Mouse (Mus musculus) left cerebral cortex, adult 2 months (tissue): ENCODE measurements around the gene Nfatc2. TPM values are rescaled to one million over a fixed set of nuclear protein-coding genes. Genes with fewer than 3 reads are reported as not detected.

Experiments
- DNase-seq, 2 experiments: peaks; one replicate each; pipeline ENCODE4 v3.0.0; 2021 to 2022; ENCODE audit warnings: low spot score in 2 of 2, mixed read lengths in 1 of 2; ENCODE audit errors: extremely low spot score in 1 of 2
- H3K27ac ChIP-seq: fragments of 200-600 bp; 2 replicates; pipeline ENCODE4 v1.8.1; 2022
- H3K4me3 ChIP-seq: fragments of 200-600 bp; 2 replicates; pipeline ENCODE4 v1.8.1; 2022
- CTCF ChIP-seq: fragments of 200-600 bp; IDR thresholded peaks from 2 replicates; pipeline ENCODE4 v1.8.1; 2022; ENCODE audit warnings: antibody characterized with exemption, mild to moderate bottlenecking, moderate library complexity
- intact Hi-C: fragments of 180-260 bp; cut with DNase I; formaldehyde crosslinking; loops from one replicate; pipeline ENCODE4 v1.15.1; 2025
- total RNA-seq, 2 experiments: library from RNA; stranded (reverse); gene quantifications; 2 replicates each; pipeline ENCODE4 v1.2.3; 2021

Gene Nfatc2
- total RNA-seq, 2 experiments from 2014 or later, result 11.2 to 12.1 TPM

DNA sequence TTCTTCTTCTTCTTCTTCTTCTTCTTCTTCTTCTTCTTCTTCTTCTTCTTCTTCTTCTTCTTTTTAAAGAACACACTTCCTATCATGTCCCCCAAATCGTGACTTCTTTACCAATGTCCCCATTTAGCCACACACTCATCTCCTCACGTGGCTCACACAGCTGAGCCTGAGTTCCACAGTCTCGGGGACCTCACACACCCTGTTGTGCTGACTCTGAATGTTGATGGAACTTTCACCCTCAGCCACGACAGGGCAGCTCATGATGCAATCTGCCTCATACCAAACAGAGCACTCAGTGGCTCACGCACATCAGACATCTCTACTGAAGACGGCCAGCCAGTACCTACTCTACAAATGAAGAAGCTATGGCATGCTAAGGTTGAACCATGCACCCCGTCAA lies 60.2 kb downstream of the Nfatc2 start:
- Histone ChIP-seq H3K27ac (no peak overlapping the region), H3K4me3 (no peak overlapping the region)
- no peak for TF ChIP-seq CTCF
- no peak for DNase-seq
- intact Hi-C loops, result no loop called here

DNA sequence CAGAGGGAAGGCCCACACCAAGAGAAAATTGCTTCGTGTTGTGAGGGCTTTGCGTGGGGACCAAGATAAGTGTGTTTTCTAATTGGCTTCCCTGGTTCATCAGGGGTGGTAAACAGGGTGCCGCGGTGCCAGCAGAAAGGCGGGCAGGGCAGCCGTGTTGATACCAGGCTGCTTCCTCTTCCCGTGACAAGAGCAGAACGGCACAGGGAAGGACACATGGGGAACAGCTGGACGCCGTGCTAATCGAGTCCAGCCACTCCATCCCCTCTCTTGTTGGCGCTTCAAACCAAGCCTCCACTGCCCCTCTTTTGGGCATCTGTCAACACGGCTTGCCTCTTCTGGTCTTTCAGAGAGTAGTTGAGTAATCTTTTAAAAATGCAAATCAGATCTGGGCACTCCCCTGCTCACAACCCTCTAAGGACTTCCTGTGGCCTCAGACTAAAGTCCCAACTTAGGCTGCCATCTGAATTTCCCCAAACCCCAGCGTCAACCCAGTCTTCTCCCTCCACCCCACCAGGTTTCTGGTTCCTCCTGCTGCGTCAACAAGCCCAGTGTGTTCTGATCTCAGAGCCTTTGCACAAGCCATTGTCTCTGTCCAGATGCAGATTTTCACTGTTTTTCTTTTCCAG lies 61.7 kb downstream of the Nfatc2 start:
- H3K27ac ChIP-seq, result no peak overlapping the region
- intact Hi-C loops, result no loop called here
- no peak for DNase-seq
- no peak for TF ChIP-seq CTCF
- no peak overlapping the region for H3K4me3 ChIP-seq

DNA sequence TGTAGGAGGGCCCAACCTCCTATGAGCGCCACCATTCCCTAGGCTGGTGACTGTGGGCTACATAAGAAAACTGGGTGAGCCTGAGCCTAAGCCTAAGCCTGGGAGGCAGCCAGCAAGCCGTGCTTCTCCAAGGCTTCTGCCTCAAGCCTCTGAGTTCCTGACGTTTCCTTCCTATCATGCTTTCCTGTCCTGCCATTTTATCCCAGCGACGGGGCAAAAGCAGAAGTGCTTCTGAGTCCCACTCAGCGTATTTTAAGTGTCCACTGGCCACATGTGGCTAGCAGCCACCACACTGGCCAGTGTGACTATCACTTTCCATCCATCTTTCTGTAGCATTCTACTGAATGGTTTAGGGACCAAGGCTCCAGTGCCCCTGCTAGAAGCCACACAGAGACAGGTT lies 62.4 kb downstream of the Nfatc2 start:
- H3K4me3 ChIP-seq, result no peak overlapping the region
- intact Hi-C loops, result no loop called here
- 0 out of 2 replicates have a peak overlapping the region, but pooled peaks have one; percentile 24 for H3K27ac ChIP-seq
- DNase-seq, result no peak
- TF ChIP-seq CTCF, result no peak

DNA sequence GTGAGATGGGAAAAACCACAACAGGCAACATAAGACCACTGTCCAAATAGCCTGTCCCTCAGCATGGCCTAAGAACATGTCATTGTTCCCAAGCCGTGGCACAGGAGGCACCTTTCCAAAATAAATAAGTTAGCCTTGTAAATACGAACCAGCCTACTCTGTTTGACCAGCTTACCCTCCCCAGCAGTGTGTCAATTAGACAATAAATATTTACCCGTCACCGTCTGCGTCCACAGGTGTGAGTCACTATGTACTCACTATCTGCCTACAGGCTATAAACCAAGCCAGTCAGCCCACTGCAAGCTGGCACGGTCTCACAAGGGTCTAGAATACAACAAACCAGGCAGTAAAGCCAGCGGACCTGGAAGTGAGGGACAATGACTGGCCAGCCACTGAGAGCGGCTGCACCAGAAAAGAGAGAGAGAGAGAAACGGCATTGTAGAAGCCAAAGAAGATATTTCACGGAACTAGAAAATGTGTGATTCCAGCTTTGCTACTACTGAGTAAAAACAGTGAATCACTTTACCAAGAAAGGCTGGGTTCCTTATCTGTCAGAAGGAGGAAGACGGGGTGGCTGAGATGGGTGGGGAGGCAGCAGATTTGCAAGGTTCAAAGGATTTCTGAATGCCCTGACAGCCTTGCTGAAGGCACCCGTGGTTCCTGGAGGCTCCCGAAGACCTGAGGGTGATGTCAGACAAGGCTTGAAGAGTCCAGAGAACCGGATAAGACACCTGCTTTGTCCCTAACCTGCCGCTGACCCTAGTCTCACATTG lies 69.2 kb downstream of the Nfatc2 start:
- TF ChIP-seq CTCF, result no peak
- intact Hi-C loops, result no loop called here

DNA sequence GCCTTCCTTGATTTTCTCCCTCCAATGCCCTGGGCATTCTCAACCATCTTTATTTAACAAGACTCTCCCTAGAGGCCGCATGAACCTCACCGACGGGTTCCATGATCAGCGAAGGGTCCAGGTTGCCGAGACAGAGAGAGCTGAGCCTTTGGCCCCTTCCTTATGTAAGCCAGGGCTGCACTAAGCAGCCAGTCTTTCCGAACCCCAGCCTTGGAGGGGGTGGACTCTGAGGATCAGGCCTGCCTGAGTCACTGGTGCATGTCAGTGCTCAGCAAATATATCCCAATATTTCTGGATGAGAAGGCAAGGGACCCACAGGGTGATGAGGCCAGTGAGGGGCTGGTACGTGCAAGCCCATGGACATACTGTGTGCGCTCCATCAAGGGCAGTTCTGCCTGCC lies 72.9 kb downstream of the Nfatc2 start:
- intact Hi-C loops, result no loop called here
- Histone ChIP-seq H3K27ac (no peak overlapping the region), H3K4me3 (no peak overlapping the region)
- DNase-seq, result no peak
- no peak for TF ChIP-seq CTCF

More for the DNA sequence above, 69.2 kb downstream of the Nfatc2 start:
- no peak overlapping the region for H3K27ac ChIP-seq
- H3K4me3 ChIP-seq, result no peak overlapping the region
- DNase-seq, result no peak

DNA sequence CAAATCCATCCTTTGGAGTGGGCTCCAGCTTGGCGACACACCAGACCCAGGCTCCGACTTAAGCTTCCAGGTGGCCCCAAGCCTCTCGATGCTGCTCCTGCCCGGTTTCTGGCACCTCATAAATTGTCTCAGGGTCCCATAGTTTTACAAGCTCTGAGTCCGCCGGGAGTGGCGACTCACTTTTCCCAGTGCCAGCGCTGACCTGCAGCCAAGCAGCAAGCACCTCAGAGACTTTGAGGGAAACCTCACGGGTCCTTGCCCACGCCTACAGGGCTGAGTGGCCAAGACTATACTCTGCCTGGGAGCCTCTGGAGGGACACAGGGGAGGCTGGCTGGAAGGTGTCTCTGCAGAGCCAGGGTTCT lies 74.0 kb downstream of the Nfatc2 start:
- no peak overlapping the region for H3K4me3 ChIP-seq
- DNase-seq, result no peak
- no peak for TF ChIP-seq CTCF
- no peak overlapping the region for H3K27ac ChIP-seq
- intact Hi-C loops, result no loop called here

DNA sequence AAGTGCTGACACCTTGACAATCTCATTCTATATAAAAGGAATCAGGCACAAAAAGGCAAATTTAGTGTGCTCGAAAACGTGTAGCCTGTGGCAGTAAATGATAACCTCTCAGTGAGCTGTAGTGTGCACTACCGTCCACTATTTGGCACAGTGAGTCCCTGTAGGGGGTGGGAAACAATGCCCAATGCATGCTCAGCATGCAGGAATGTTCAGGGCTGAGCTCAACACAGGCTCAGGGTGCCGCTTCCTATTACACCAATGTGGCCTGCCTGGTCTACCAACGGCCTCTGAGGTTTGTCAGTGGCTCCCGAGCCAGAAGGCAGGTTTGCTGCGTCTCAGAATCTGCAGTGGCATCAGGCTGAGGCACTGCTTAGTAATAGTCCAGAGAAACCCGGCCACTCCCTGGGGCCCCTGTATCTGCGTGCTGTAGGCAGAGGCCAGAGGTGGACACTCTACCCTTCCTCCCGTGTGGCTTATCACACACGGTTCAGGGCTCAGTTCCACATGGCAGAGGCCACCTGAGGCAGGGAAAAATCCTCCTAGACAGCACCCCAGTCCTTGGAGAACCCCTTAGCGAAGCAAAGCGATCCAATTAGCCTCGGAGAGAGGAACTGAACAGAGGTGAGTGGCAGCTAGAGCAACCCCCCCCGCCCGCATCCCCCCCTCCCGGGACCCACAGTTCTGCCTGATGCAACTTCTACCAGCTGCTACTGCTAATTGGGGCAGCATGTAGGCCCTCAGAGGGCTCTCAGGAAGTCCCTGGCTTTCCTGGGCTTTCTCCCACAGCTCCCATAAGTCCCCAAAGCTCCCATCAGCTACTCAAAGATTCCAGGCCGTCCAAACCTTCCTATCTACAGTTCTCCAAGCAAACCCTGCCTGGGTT lies 74.7 kb downstream of the Nfatc2 start:
- TF ChIP-seq CTCF, result no peak
- Histone ChIP-seq H3K27ac (no peak overlapping the region), H3K4me3 (no peak overlapping the region)
- no peak for DNase-seq
- intact Hi-C loops, result no loop called here

DNA sequence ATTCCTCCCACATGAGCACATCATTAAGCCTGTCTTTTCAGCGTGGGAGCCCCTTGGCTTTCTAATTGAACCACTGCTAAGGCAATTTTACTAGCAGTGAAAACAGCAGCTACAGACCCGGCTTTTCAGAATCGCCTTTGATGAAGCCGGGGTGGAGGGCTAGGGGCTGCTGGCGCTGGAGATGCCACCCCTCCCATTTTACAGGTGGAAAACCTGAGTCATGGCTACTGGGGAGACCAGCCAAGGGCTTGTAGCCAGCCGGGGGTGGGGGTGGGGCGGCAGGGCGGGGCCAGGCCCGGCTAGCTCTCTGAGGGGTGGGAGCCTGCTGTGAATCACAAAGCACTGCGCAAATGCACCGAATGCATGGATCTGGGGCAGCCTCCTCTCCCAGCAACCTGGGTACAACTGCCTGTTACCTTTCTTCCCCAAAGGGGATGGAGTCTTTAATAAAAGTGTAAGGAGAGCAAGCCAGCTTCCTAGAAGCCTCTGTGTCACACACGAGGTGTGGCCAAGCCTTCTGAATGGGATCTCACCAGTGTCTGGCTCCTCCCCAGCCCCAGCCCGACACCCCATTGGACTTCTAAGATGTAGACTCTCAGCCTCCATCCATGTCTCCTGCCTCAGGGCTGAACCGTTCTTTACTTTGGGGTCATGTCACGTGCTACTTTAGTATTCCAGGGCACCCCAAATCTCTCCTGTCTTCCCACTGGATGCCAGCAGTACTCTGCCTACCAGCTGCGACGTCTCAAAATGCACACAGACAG lies 75.9 kb downstream of the Nfatc2 start:
- Histone ChIP-seq H3K27ac (no peak overlapping the region), H3K4me3 (peak overlapping the region; percentile 27)
- intact Hi-C loops, result no loop called here

DNA sequence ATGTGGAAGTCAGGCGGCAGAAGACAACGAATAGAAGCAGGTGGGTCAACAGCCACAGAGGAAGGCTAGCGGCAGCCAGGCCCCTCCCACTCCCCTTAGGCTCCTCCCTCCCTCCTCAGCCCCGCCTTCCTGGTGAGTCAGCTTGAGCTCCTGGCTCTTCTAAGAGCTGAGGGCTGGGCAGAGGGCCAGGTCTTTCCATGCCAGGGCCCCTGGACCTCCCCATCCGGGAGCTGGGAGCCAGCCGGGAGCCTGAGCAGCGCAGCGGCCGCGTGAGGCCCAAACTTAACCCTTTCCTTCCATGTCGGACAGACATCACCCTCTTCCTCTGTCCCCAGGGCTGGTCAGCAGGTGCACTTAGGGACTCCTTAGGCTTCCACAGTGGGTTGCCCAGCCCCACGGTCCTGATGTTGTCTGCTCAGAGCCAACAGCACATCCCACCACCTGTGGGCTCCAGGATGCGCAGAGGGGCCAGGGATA lies 76.5 kb downstream of the Nfatc2 start:
- TF ChIP-seq CTCF, result no peak
- Histone ChIP-seq H3K27ac (no peak overlapping the region), H3K4me3 (peak overlapping the region; percentile 27)
- DNase-seq, result peak; percentile 74 to 84
- intact Hi-C loops, result no loop called here

More for the DNA sequence above, 75.9 kb downstream of the Nfatc2 start:
- TF ChIP-seq CTCF, result no peak
- no peak for DNase-seq

DNA sequence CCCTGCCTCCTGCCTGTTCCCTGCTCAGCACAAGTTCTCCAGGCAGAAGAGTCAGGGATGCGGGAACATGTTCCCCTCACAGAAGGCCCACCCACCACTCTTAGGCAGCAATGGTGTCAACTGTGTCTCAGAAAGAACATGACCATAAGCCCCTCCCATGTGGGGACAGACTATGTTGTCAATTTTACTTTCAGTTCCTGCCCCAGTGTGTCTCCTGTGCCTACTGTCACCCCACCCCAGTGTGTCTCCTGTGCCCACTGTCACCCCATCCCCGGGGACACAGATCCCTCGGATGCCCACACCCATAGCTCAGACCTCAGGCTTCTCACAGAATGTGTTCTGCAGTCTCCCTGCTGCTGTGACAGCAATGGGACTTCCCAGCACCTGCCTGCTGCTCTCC lies 79.2 kb downstream of the Nfatc2 start:
- TF ChIP-seq CTCF, result no peak
- intact Hi-C loops, result no loop called here
- no peak for DNase-seq
- Histone ChIP-seq H3K27ac (no peak overlapping the region), H3K4me3 (no peak overlapping the region)

DNA sequence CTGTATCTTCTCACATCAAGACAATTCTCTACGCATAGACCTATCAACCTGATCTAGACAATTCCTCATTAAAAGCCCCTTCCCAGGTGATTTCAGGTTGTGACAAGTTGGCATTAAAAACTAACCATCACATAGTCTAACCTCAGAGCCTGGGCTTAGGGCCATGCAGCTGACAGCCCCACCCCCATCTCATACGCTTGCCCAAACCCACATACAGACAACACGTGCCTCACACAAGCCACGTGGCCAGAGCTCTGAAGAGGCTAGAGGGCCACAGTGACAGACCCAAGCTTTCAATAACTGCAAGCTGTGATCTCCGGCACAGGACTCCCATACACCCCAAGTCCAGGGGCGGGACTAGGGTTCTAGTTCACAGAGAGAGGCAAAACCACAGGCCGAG lies 80.7 kb downstream of the Nfatc2 start:
- no peak for TF ChIP-seq CTCF
- Histone ChIP-seq H3K4me3 (no peak overlapping the region), H3K27ac (no peak overlapping the region)
- no peak for DNase-seq
- intact Hi-C loops, result no loop called here
